Mouse (Mus musculus) Patski (cell line): ENCODE measurements around the gene Olfr1208. TPM values are rescaled to one million over a fixed set of nuclear protein-coding genes. Genes with fewer than 3 reads are reported as not detected.

Experiments used
- ATAC-seq: fragments of 100-300 bp; one replicate; pipeline ENCODE4 v1.8.0; 2021
- CTCF ChIA-PET: fragments of 350-600 bp; sonication (Branson Sonifier 250); formaldehyde crosslinking; loops from one replicate; lab custom pipeline; 2022; ENCODE audit warnings: inconsistent platforms; lab: Charles Lee
- POLR2A ChIA-PET: fragments of 350-600 bp; sonication (Branson Sonifier 250); formaldehyde crosslinking; loops from one replicate; lab custom pipeline; 2022; ENCODE audit warnings: antibody characterized with exemption, inconsistent platforms; lab: Charles Lee
- DNase-seq: peaks from one replicate; pipeline ENCODE4 v3.0.0-alpha.2; 2011; ENCODE audit warnings: low read depth, low spot score
- H3K27me3 ChIP-seq: fragments of 371-371 bp; one replicate; pipeline ENCODE4 v1.5.1; 2021
- CTCF ChIP-seq: fragments of 100-300 bp; IDR thresholded peaks from one replicate; pipeline ENCODE4 v1.5.1; 2021
- in situ Hi-C: fragments of 300-500 bp; cut with MboI; formaldehyde crosslinking; loops from 3 replicates; pipeline ENCODE4 v1.11.1; 2018; ENCODE audit warnings: low pct_unique_long_range_greater_than_20kb, mixed read lengths
- polyA plus RNA-seq: library from polyadenylated mRNA; unstranded; gene quantifications from one replicate; pipeline ENCODE4 v1.2.3, GENCODE M21; 2021

Gene Olfr1208
- polyA plus RNA-seq, result not detected

- ChIA-PET POLR2A (no interaction called here), CTCF (no interaction called here)
- no peaks in the 10 kb centered on the region for H3K27me3 ChIP-seq
- in situ Hi-C loops, result no loop called here
- ATAC-seq (no peak), DNase-seq (no peak)
- TF ChIP-seq CTCF, result no peak
Observed at GRCm38 (mm10) chr2:88902211-88902610, at the start of gene Olfr1208. Gene Olfr1208 (minus strand): TSS chr2:88902311.

GRCm38 (mm10) chr2:88938011-88938410 is 35.9 kb upstream of the Olfr1208 start, which contains the start of gene Olfr1211:
Gene Olfr1211 (minus strand): TSS chr2:88938111.
- H3K27me3 ChIP-seq, result no peaks in the 10 kb centered on the region
- in situ Hi-C loops, result no loop called here
- DNase-seq (no peak), ATAC-seq (no peak)
- ChIA-PET CTCF (interaction anchor here (1.6 kb wide), 1 partner anchor 24 kb away, joined by 4 read pairs; no protein-coding TSS in a partner anchor), POLR2A (no interaction called here)
- no peak for TF ChIP-seq CTCF

GRCm38 (mm10) chr2:88915057-88915456 is 12.9 kb upstream of the Olfr1208 start, which contains the start of gene Olfr1209:
Gene Olfr1209 (minus strand): TSS chr2:88915157.
- DNase-seq (no peak), ATAC-seq (no peak)
- TF ChIP-seq CTCF, result no peak
- CTCF ChIA-PET, result no interaction called here
- H3K27me3 ChIP-seq, result no peaks in the 10 kb centered on the region
- in situ Hi-C loops, result no loop called here
- POLR2A ChIA-PET, result interaction anchor here (0.5 kb wide), 1 partner anchor 17 kb away, joined by 6 read pairs; no protein-coding TSS in a partner anchor

DNA sequence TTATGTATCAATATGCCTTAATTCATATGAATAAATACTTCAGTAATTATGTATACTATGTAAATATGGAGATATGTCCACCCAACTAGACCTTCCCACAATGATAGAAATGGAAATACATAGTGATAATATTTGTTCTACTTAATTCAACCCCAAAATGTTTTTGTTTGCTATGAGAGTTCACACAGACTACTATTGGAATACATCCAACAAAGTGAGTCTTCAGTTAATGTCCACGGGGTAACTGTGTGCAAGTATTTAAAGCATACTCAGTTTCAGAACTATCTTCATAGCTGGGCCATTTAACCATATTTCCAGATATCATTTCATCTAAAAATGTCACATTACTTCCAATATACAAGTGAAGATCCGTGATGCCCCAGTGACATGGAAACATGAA is 39.2 kb downstream of the Olfr1208 start, which contains the start of gene Olfr1206:
Olfr1206 (plus strand) TSS at position 301 of the 400 bp plus-strand sequence.
- DNase-seq, result no peak
- ATAC-seq, result no peak
- ChIA-PET CTCF (no interaction called here), POLR2A (no interaction called here)
- TF ChIP-seq CTCF, result no peak
- no peaks in the 10 kb centered on the region for H3K27me3 ChIP-seq
- in situ Hi-C loops, result no loop called here

DNA sequence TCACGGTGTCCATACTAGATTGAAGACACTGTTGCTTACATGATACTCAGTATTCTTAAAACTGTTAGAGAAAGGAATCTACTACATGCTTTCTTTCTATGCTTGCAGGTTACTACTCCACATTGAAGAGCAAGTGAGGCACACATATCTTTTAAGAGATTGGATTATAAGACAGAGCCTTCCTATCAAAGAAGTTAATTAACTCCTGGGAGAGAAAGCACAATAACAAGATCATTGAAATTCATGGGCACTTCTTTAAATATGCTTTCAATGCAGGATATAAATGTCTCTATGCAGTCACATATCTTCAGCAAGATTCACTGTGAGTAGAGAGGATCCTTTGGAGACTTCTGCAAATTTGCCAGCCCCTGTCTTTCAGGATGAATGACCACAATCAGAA is 53.1 kb downstream of the Olfr1208 start, which contains the start of gene Olfr1204:
Olfr1204 (plus strand) TSS at position 301 of the 400 bp plus-strand sequence.
- no peaks in the 10 kb centered on the region for H3K27me3 ChIP-seq
- DNase-seq (no peak), ATAC-seq (no peak)
- TF ChIP-seq CTCF, result no peak
- CTCF ChIA-PET, result no interaction called here
- in situ Hi-C loops, result no loop called here
- POLR2A ChIA-PET, result no interaction called here

Other genes starting within 250 kb of the Olfr1208 start
- gene Olfr1193, start 226.7 kb downstream of the Olfr1208 start, polyA plus RNA-seq, result not detected
- gene Olfr1195, start 213.1 kb downstream of the Olfr1208 start, polyA plus RNA-seq, result not detected
- gene Olfr1196, start 197.7 kb downstream of the Olfr1208 start, polyA plus RNA-seq, result not detected
- gene Olfr1197, start 169.9 kb downstream of the Olfr1208 start, polyA plus RNA-seq, result not detected
- gene Olfr1198, start 150.9 kb downstream of the Olfr1208 start, polyA plus RNA-seq, result not detected
- gene Olfr1199, start 141.8 kb downstream of the Olfr1208 start, polyA plus RNA-seq, result not detected
- gene Olfr1200, start 131.8 kb downstream of the Olfr1208 start, polyA plus RNA-seq, result not detected
- not detected for gene Olfr1201, start 109.3 kb downstream of the Olfr1208 start, polyA plus RNA-seq
- not detected for gene Olfr1202, start 87.8 kb downstream of the Olfr1208 start, polyA plus RNA-seq
- gene Olfr1205, start 72.6 kb downstream of the Olfr1208 start, polyA plus RNA-seq, result not detected
- gene Olfr1204, start 53.0 kb downstream of the Olfr1208 start, polyA plus RNA-seq, result not detected
- not detected for gene Olfr1206, start 39.1 kb downstream of the Olfr1208 start, polyA plus RNA-seq
- not detected for gene Olfr1209, start 12.8 kb upstream of the Olfr1208 start, polyA plus RNA-seq
- gene Olfr1211, start 35.8 kb upstream of the Olfr1208 start, polyA plus RNA-seq, result not detected
- not detected for gene Olfr1212, start 51.7 kb upstream of the Olfr1208 start, polyA plus RNA-seq
- not detected for gene Gm13762, start 78.0 kb upstream of the Olfr1208 start, polyA plus RNA-seq
- gene Olfr1214, start 90.3 kb upstream of the Olfr1208 start, polyA plus RNA-seq, result not detected
- gene Olfr1215, start 104.7 kb upstream of the Olfr1208 start, polyA plus RNA-seq, result not detected
- gene Olfr1216, start 116.0 kb upstream of the Olfr1208 start, polyA plus RNA-seq, result not detected
- not detected for gene Olfr1217, start 129.8 kb upstream of the Olfr1208 start, polyA plus RNA-seq
- gene Olfr1218, start 158.9 kb upstream of the Olfr1208 start, polyA plus RNA-seq, result not detected
- not detected for gene Olfr1219, start 181.2 kb upstream of the Olfr1208 start, polyA plus RNA-seq
- not detected for gene Olfr1220, start 204.5 kb upstream of the Olfr1208 start, polyA plus RNA-seq
- not detected for gene Olfr1221, start 215.0 kb upstream of the Olfr1208 start, polyA plus RNA-seq
- gene Olfr1222, start 230.7 kb upstream of the Olfr1208 start, polyA plus RNA-seq, result not detected
- not detected for gene Olfr1223, start 249.2 kb upstream of the Olfr1208 start, polyA plus RNA-seq